ENCODE assay signal across 5 mouse cellular contexts in genomic region chr1:137214328-137214727, GRCm38 (mm10).
DNase-seq lines count a peak whose midpoint lies in the region; ATAC-seq and TF ChIP-seq lines count a peak whose summit lies in the region.
"Not testable (repeated sequence)": the region's sequence is repeated elsewhere in the genome, so short reads cannot be mapped to it uniquely, and the experiment has no call there.

No protein-coding gene starts in this region.

- DNase-seq in MEL-GATA-1-ER (ENCODE audit: extremely low read depth, low read depth) = peak; percentile 17
- DNase-seq in heart, adult 11 months = peak; percentile 18
- not testable (repeated sequence) for DNase-seq in liver, embryonic 13.5 days; liver, embryonic 14.5 days (ENCODE audit: low read depth in 3 of 3, low spot score in 3 of 3)

- H3K27ac ChIP-seq in liver, embryonic 12.5 days; liver, embryonic 13.5 days; liver, embryonic 14.5 days: not testable (repeated sequence)

- H3K36me3 ChIP-seq in liver, embryonic 12.5 days; liver, embryonic 13.5 days; liver, embryonic 14.5 days (replicated peaks; ENCODE audit: control insufficient read depth, insufficient read depth, low read depth): not testable (repeated sequence)

- H3K4me3 ChIP-seq in liver, embryonic 12.5 days; liver, embryonic 13.5 days (replicated peaks); liver, embryonic 14.5 days (ENCODE audit: insufficient read depth in 1 of 2, low read depth in 2 of 2, low read length in 2 of 2): not testable (repeated sequence)

- ATAC-seq in liver, embryonic 12.5 days = peak; percentile 51; the same call in 1 of the 2 replicates
- peak; percentile 68; the same call in 1 of the 2 replicates for ATAC-seq in liver, embryonic 13.5 days (ENCODE audit: low read depth)
- ATAC-seq in liver, embryonic 14.5 days (ENCODE audit: insufficient read depth) = peak; percentile 50; the same call in 1 of the 2 replicates

- H3K4me1 ChIP-seq in liver, embryonic 12.5 days = peaks cover 18% of the 10 kb centered on the region
- peaks cover 17% of the 10 kb centered on the region for H3K4me1 ChIP-seq in liver, embryonic 13.5 days (replicated peaks)
- H3K4me1 ChIP-seq in liver, embryonic 14.5 days (replicated peaks; ENCODE audit: control insufficient read depth in 2 of 2, insufficient read depth in 2 of 2, low read length in 1 of 2) = not testable (repeated sequence)

- not testable (repeated sequence) for H3K9ac ChIP-seq in liver, embryonic 12.5 days; liver, embryonic 13.5 days; liver, embryonic 14.5 days (replicated peaks)

- WGBS in liver, embryonic 12.5 days (ENCODE audit: insufficient replicate concordance) = 19% methylated on average over 1 of the region's 1 CpGs
- WGBS in liver, embryonic 13.5 days (ENCODE audit: insufficient replicate concordance) = 30% methylated on average over 1 of the region's 1 CpGs
- 9% methylated on average over 1 of the region's 1 CpGs for WGBS in liver, embryonic 14.5 days (ENCODE audit: insufficient replicate concordance)

- not testable (repeated sequence) for H3K4me2 ChIP-seq in liver, embryonic 12.5 days; liver, embryonic 13.5 days; liver, embryonic 14.5 days (ENCODE audit: low read depth)

- H3K27me3 ChIP-seq in liver, embryonic 12.5 days (replicated peaks); liver, embryonic 13.5 days; liver, embryonic 14.5 days (ENCODE audit: control insufficient read depth, insufficient read depth, low read length): not testable (repeated sequence)

- not testable (repeated sequence) for TF ChIP-seq CTCF in liver, embryonic 14.5 days (IDR thresholded peaks at IDR 0.05; ENCODE audit: low read depth)

- not testable (repeated sequence) for TF ChIP-seq EP300 in liver, embryonic 14.5 days (IDR thresholded peaks at IDR 0.05; ENCODE audit: low read depth)

- H3K9me3 ChIP-seq in liver, embryonic 12.5 days (replicated peaks); liver, embryonic 13.5 days (replicated peaks); liver, embryonic 14.5 days (ENCODE audit: control insufficient read depth, low read length): not testable (repeated sequence)
